Mouse (Mus musculus) central nervous system, embryonic 11.5 days (tissue): Measurements from ENCODE around the gene Ifna7. TPM values are rescaled to one million over a fixed set of nuclear protein-coding genes. Genes with fewer than 3 reads are reported as not detected.

Source experiments
- polyA plus RNA-seq: library from polyadenylated mRNA; depleted of rRNA; stranded (reverse); fragments of >200 nt; gene quantifications from 2 replicates; pipeline ENCODE4 v1.2.3, GENCODE M21; 2012; rRNA removed

Ifna7 gene
- polyA plus RNA-seq: not detected in 2 replicates

DNA sequence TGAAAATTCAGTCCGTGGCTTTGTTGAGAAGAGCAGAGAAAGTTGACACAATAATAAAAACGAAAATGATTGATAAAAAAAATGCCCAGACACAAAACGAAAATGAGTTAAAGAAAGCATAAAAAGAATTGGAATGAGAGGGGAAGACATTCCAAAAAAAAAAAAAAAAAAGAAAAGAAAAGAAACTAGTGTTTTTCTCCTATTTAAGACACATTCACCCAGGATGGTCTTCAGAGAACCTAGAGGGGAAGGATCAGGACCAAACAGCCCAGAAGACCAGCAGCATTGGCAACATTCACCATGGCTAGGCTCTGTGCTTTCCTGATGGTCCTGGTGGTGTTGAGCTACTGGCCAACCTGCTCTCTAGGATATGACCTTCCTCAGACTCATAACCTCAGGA, at the start of gene Ifna7:
TSS of gene Ifna7 (plus strand) at position 301 of the 400 bp plus-strand sequence.

DNA sequence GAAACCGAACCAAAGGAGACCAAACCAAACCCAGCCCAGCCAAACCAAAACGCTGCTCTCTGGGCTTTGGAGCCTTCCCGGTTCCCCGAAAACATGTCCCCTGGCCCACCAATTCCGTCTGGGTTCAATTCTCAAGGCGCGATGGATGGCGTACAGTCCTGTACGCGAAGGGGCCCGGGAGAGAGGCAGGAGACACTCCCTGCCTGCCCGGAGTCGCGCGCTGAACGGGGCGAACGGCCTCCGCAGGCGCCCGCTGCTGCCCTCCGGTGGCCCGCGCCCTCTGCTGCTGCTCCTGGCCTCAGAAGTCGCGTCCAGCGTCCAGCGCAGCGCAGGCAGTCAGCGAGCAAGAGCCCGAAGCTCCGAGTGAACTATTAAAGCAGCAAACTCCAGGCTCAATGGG, 42.5 kb upstream of the Ifna7 start, which contains the start of gene Gm13290:
TSS of gene Gm13290 (plus strand) at position 301 of the 400 bp plus-strand sequence.

DNA sequence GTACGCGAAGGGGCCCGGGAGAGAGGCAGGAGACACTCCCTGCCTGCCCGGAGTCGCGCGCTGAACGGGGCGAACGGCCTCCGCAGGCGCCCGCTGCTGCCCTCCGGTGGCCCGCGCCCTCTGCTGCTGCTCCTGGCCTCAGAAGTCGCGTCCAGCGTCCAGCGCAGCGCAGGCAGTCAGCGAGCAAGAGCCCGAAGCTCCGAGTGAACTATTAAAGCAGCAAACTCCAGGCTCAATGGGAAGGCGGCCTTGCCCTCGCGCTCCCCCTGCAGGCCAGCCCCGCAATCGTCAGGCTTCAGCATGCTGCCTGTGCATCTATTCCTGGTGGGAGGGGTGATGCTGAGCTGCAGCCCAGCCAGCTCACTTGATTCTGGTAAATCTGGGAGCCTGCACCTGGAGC, 39.4 kb upstream of the Ifna7 start, which contains the start of gene Gm13289:
TSS of gene Gm13289 (plus strand) at position 301 of the 400 bp plus-strand sequence.

DNA sequence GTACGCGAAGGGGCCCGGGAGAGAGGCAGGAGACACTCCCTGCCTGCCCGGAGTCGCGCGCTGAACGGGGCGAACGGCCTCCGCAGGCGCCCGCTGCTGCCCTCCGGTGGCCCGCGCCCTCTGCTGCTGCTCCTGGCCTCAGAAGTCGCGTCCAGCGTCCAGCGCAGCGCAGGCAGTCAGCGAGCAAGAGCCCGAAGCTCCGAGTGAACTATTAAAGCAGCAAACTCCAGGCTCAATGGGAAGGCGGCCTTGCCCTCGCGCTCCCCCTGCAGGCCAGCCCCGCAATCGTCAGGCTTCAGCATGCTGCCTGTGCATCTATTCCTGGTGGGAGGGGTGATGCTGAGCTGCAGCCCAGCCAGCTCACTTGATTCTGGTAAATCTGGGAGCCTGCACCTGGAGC, 36.5 kb upstream of the Ifna7 start, which contains the start of gene Gm13272:
TSS of gene Gm13272 (plus strand) at position 301 of the 400 bp plus-strand sequence.

DNA sequence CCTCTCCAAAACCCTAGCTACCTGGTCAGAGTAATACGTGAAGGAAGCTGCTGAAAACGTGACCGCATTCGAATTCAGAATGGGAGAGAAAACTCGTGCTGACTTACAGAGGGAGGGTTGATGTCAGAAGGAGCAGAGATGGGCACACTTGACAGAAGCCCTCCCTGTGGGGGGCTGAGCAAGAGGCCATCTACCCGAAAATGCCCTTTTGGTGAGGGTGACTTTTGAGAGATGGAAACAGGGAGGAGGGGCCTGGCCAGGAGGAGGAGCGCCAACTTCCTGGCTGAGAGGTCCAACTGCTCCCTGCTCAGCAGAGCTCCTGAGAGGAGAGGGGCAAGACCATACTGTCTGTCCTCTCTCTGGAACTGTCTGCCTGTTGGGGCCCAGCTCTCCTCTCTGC, 34.2 kb upstream of the Ifna7 start, which contains the start of gene Ifnz:
TSS of gene Ifnz (plus strand) at position 301 of the 400 bp plus-strand sequence.

DNA sequence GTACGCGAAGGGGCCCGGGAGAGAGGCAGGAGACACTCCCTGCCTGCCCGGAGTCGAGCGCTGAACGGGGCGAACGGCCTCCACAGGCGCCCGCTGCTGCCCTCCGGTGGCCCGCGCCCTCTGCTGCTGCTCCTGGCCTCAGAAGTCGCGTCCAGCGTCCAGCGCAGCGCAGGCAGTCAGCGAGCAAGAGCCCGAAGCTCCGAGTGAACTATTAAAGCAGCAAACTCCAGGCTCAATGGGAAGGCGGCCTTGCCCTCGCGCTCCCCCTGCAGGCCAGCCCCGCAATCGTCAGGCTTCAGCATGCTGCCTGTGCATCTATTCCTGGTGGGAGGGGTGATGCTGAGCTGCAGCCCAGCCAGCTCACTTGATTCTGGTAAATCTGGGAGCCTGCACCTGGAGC, 30.6 kb upstream of the Ifna7 start, which contains the start of gene Gm13276:
TSS of gene Gm13276 (plus strand) at position 301 of the 400 bp plus-strand sequence.

DNA sequence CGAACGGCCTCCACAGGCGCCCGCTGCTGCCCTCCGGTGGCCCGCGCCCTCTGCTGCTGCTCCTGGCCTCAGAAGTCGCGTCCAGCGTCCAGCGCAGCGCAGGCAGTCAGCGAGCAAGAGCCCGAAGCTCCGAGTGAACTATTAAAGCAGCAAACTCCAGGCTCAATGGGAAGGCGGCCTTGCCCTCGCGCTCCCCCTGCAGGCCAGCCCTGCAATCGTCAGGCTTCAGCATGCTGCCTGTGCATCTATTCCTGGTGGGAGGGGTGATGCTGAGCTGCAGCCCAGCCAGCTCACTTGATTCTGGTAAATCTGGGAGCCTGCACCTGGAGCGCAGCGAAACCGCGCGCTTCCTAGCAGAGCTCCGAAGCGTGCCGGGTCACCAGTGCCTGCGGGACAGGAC, 27.6 kb upstream of the Ifna7 start, which contains the start of gene Gm13277:
TSS of gene Gm13277 (plus strand) at position 231 of the 400 bp plus-strand sequence.

DNA sequence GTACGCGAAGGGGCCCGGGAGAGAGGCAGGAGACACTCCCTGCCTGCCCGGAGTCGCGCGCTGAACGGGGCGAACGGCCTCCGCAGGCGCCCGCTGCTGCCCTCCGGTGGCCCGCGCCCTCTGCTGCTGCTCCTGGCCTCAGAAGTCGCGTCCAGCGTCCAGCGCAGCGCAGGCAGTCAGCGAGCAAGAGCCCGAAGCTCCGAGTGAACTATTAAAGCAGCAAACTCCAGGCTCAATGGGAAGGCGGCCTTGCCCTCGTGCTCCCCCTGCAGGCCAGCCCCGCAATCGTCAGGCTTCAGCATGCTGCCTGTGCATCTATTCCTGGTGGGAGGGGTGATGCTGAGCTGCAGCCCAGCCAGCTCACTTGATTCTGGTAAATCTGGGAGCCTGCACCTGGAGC, 24.8 kb upstream of the Ifna7 start, which contains the start of gene Gm13278:
TSS of gene Gm13278 (plus strand) at position 301 of the 400 bp plus-strand sequence.

DNA sequence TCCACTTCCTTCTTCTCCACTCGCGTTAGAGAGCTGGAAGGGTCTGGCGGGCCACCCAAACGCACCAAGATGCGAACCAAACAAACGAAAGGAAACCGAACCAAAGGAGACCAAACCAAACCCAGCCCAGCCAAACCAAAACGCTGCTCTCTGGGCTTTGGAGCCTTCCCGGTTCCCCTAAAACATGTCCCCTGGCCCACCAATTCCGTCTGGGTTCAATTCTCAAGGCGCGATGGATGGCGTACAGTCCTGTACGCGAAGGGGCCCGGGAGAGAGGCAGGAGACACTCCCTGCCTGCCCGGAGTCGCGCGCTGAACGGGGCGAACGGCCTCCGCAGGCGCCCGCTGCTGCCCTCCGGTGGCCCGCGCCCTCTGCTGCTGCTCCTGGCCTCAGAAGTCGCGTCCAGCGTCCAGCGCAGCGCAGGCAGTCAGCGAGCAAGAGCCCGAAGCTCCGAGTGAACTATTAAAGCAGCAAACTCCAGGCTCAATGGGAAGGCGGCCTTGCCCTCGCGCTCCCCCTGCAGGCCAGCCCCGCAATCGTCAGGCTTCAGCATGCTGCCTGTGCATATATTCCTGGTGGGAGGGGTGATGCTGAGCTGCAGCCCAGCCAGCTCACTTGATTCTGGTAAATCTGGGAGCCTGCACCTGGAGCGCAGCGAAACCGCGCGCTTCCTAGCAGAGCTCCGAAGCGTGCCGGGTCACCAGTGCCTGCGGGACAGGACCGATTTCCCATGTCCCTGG, 21.9 kb upstream of the Ifna7 start, which contains the start of gene Gm13275:
TSS of gene Gm13275 (plus strand) at position 552 of the 740 bp plus-strand sequence.

DNA sequence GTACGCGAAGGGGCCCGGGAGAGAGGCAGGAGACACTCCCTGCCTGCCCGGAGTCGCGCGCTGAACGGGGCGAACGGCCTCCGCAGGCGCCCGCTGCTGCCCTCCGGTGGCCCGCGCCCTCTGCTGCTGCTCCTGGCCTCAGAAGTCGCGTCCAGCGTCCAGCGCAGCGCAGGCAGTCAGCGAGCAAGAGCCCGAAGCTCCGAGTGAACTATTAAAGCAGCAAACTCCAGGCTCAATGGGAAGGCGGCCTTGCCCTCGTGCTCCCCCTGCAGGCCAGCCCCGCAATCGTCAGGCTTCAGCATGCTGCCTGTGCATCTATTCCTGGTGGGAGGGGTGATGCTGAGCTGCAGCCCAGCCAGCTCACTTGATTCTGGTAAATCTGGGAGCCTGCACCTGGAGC, 18.9 kb upstream of the Ifna7 start, which contains the start of gene Gm13279:
TSS of gene Gm13279 (plus strand) at position 301 of the 400 bp plus-strand sequence.

DNA sequence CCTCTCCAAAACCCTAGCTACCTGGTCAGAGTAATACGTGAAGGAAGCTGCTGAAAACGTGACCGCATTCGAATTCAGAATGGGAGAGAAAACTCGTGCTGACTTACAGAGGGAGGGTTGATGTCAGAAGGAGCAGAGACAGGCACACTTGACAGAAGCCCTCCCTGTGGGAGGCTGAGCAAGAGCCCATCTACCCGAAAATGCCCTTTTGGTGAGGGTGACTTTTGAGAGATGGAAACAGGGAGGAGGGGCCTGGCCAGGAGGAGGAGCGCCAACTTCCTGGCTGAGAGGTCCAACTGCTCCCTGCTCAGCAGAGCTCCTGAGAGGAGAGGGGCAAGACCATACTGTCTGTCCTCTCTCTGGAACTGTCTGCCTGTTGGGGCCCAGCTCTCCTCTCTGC, 16.7 kb upstream of the Ifna7 start, which contains the start of gene Gm13285:
TSS of gene Gm13285 (plus strand) at position 301 of the 400 bp plus-strand sequence.

DNA sequence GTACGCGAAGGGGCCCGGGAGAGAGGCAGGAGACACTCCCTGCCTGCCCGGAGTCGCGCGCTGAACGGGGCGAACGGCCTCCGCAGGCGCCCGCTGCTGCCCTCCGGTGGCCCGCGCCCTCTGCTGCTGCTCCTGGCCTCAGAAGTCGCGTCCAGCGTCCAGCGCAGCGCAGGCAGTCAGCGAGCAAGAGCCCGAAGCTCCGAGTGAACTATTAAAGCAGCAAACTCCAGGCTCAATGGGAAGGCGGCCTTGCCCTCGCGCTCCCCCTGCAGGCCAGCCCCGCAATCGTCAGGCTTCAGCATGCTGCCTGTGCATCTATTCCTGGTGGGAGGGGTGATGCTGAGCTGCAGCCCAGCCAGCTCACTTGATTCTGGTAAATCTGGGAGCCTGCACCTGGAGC, 13.1 kb upstream of the Ifna7 start, which contains the start of gene Gm13287:
TSS of gene Gm13287 (plus strand) at position 301 of the 400 bp plus-strand sequence.

DNA sequence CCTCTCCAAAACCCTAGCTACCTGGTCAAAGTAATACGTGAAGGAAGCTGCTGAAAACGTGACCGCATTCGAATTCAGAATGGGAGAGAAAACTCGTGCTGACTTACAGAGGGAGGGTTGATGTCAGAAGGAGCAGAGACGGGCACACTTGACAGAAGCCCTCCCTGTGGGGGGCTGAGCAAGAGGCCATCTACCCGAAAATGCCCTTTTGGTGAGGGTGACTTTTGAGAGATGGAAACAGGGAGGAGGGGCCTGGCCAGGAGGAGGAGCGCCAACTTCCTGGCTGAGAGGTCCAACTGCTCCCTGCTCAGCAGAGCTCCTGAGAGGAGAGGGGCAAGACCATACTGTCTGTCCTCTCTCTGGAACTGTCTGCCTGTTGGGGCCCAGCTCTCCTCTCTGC, 10.8 kb upstream of the Ifna7 start, which contains the start of gene Gm13288:
TSS of gene Gm13288 (plus strand) at position 301 of the 400 bp plus-strand sequence.

DNA sequence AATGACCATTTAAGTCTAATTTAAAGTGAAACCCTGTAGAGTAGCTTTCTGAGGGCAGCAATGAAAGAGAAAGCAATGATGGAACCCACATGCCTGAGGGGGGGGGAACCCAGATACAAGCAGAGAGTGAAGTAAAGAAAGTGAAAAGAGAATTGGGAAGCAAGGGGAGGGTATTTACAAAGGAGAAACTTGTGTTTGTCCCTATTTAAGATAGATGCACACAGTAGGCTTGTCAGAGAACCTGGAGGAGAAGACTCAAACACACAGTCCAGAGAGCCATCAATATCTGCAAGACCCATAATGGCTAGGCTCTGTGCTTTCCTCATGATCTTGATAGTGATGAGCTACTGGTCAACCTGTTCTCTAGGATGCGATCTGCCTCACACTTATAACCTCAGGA, 3.6 kb downstream of the Ifna7 start, which contains the start of gene Ifna11:
TSS of gene Ifna11 (plus strand) at position 301 of the 400 bp plus-strand sequence.

DNA sequence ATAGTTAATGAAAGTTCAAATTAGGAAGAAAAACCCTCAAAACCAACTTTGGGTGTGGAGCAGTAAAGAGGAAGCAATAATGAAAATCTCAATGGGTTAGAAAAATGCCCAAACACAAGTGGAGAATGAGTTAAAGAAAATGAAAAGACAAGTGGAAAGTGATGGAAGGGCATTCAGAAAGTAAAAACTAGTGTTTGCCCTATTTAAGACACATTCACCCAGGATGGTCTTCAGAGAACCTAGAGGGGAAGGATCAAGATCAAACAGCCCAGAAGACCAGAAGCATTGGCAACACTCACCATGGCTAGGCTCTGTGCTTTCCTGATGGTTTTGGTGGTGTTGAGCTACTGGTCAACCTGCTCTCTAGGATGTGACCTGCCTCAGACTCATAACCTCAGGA, 11.1 kb downstream of the Ifna7 start, which contains the start of gene Ifna6:
TSS of gene Ifna6 (plus strand) at position 301 of the 400 bp plus-strand sequence.

DNA sequence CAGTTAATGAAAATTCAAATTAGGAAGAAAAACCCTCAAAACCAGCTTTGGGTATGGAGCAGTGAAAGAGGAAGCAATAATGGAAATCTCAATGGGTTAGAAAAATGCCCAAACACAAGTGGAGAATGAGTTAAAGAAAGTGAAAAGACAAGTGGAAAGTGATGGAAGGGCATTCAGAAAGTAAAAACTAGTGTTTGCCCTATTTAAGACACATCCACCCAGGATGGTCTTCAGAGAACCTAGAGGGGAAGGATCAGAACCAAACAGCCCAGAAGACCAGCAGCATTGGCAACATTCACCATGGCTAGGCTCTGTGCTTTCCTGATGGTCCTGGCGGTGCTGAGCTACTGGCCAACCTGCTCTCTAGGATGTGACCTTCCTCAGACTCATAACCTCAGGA, 19.2 kb downstream of the Ifna7 start, which contains the start of gene Ifna5:
TSS of gene Ifna5 (plus strand) at position 301 of the 400 bp plus-strand sequence.

DNA sequence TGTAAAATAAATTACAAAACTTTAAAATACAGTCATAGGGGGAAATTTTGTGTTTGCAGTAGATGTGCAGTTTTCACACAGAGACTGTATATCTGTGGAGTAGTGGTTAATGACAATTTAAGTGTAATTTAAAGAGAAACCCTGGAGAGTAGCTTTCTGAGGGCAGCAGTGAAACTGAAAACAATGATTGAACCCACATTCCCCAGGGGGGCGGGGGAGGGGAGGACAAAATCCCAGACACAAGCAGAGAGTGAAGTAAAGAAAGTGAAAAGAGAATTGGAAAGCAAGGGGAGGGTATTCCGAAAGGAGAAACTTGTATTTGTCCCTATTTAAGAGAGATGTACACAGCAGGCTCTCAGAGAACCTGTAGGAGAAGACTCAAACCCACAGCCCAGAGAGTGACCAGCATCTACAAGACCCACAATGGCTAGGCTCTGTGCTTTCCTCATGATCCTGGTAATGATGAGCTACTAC, 25.4 kb downstream of the Ifna7 start, which contains the start of gene Ifna4:
TSS of gene Ifna4 (plus strand) at position 424 of the 474 bp plus-strand sequence.

DNA sequence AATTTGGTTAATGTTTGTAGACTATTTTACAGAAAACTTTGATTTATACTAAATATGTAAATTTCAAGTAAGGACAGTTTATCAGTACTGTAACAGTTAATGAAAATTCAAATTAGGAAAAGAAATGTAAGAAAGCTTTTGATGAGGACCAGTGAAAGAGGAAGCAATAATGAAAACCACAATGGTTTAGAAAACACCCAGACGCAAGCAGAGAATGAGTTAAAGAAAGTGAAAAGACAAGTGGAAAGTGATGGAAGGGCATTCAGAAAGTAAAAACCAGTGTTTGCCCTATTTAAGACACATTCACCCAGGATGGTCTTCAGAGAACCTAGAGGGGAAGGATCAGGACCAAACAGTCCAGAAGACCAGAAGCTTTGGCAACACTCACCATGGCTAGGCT, 33.7 kb downstream of the Ifna7 start, which contains the start of gene Ifna1:
TSS of gene Ifna1 (plus strand) at position 390 of the 400 bp plus-strand sequence.

Other genes with a start within 250 kb of the Ifna7 start
- gene Ifna14, start 244.4 kb upstream of the Ifna7 start, polyA plus RNA-seq: not detected in 2 replicates
- not detected in 2 replicates for gene Ifna9, start 223.8 kb upstream of the Ifna7 start, polyA plus RNA-seq
- gene Ifna12, start 212.9 kb upstream of the Ifna7 start, polyA plus RNA-seq: not detected in 2 replicates
- not detected in 2 replicates for gene C87499, start 181.8 kb upstream of the Ifna7 start, polyA plus RNA-seq
- gene Ifna13, start 171.8 kb upstream of the Ifna7 start, polyA plus RNA-seq: not detected in 2 replicates
- gene Ifna16, start 139.3 kb upstream of the Ifna7 start, polyA plus RNA-seq: not detected in 2 replicates
- gene Ifna2, start 132.3 kb upstream of the Ifna7 start, polyA plus RNA-seq: not detected in 2 replicates
- 0.06 TPM in 2 replicates for gene Ifnab, start 124.9 kb upstream of the Ifna7 start, polyA plus RNA-seq
- 0.11 and 0.25 TPM in 2 replicates for gene Gm26566, start 94.4 kb upstream of the Ifna7 start, polyA plus RNA-seq
- gene Klhl9, start 93.8 kb upstream of the Ifna7 start, polyA plus RNA-seq: 46.1 and 65.0 TPM in 2 replicates
- not detected in 2 replicates for gene Gm13271, start 61.4 kb upstream of the Ifna7 start, polyA plus RNA-seq
- gene Gm13283, start 56.1 kb upstream of the Ifna7 start, polyA plus RNA-seq: 0.05 and 0.10 TPM in 2 replicates
- gene Gm13290, start 42.4 kb upstream of the Ifna7 start, polyA plus RNA-seq: not detected in 2 replicates
- gene Gm13289, start 39.3 kb upstream of the Ifna7 start, polyA plus RNA-seq: not detected in 2 replicates
- not detected in 2 replicates for gene Gm13272, start 36.4 kb upstream of the Ifna7 start, polyA plus RNA-seq
- 0.05 and 0.10 TPM in 2 replicates for gene Ifnz, start 34.1 kb upstream of the Ifna7 start, polyA plus RNA-seq
- not detected in 2 replicates for gene Gm13276, start 30.5 kb upstream of the Ifna7 start, polyA plus RNA-seq
- gene Gm13277, start 27.6 kb upstream of the Ifna7 start, polyA plus RNA-seq: not detected in 2 replicates
- gene Gm13278, start 24.7 kb upstream of the Ifna7 start, polyA plus RNA-seq: not detected in 2 replicates
- 0.12 TPM in 1 of 2 replicates, not detected in the other for gene Gm13275, start 21.7 kb upstream of the Ifna7 start, polyA plus RNA-seq
- gene Gm13279, start 18.8 kb upstream of the Ifna7 start, polyA plus RNA-seq: not detected in 2 replicates
- gene Gm13285, start 16.6 kb upstream of the Ifna7 start, polyA plus RNA-seq: not detected in 2 replicates
- gene Gm13287, start 13.0 kb upstream of the Ifna7 start, polyA plus RNA-seq: 0.12 TPM in 1 of 2 replicates, not detected in the other
- 0.01 and 0.02 TPM in 2 replicates for gene Gm13288, start 10.7 kb upstream of the Ifna7 start, polyA plus RNA-seq
- gene Ifna11, start 3.7 kb downstream of the Ifna7 start, polyA plus RNA-seq: not detected in 2 replicates
- not detected in 2 replicates for gene Ifna6, start 11.2 kb downstream of the Ifna7 start, polyA plus RNA-seq
- not detected in 2 replicates for gene Ifna5, start 19.3 kb downstream of the Ifna7 start, polyA plus RNA-seq
- not detected in 2 replicates for gene Ifna4, start 25.6 kb downstream of the Ifna7 start, polyA plus RNA-seq
- not detected in 2 replicates for gene Ifna1, start 33.9 kb downstream of the Ifna7 start, polyA plus RNA-seq
- not detected in 2 replicates for gene Ifne, start 64.0 kb downstream of the Ifna7 start, polyA plus RNA-seq